9 mouse cellular contexts compared by ENCODE assay signal in the genomic region with DNA sequence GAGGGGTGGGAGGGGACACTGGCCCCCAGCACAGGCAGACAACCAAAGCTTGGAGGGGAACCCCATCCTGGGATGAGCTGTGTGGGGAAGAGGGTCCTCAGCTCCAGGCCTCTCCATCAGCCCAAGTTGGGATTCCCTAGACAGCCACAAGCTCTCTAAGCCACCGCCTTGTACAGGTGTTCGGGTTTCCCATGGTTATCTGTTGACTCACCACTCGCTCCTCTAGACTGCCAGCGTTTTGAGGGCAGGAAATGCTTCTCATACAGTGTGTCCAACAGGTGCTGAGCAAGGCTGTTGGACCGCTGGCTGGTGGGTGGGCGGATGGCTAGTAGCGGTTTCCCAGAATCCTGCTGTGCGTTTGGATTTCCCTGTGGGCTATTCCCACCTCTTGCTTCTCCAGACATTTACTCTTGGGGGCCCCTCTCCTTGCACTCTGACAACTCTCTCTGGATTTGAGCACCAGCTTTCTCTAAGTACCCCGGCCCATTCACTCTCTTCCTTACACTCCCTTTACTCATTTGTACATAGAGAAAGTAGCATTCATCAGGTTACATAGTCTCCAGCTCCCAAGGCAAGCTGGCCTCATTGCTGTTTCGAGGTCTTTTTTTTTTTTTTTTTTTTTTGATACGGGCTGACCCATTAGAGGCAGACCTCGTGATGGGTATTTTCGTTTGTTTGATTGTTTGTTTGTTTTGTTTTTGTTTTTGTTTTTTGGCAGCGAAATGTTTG. TPM values are rescaled to one million over a fixed set of nuclear protein-coding genes. Genes with fewer than 3 reads are reported as not detected.
DNase-seq lines count a peak whose midpoint lies in the region; ATAC-seq and TF ChIP-seq lines count a peak whose summit lies in the region.
"Had no signal": no experiment of that assay in that cellular context is flagged by ENCODE, and none has a peak within 500 bp of the region (broad histone marks: within the 10 kb centered on the region; RNA-seq: fewer than 3 reads in every experiment).

No protein-coding gene starts in this region.

- no peaks in the 10 kb centered on the region for H3K36me3 ChIP-seq in lung, embryonic 15.5 days
- no peaks in the 10 kb centered on the region for H3K36me3 ChIP-seq in forebrain, embryonic 13.5 days (ENCODE audit: poor library complexity, severe bottlenecking)
- no peaks in the 10 kb centered on the region for H3K36me3 ChIP-seq in limb, embryonic 10.5 days

- no peak overlapping the region for H3K9ac ChIP-seq in lung, embryonic 15.5 days
- H3K9ac ChIP-seq in forebrain, embryonic 13.5 days: peak overlapping the region; percentile 46

- peaks cover 52% of the 10 kb centered on the region for H3K27me3 ChIP-seq in lung, embryonic 15.5 days
- H3K27me3 ChIP-seq in forebrain, embryonic 13.5 days: peaks cover 61% of the 10 kb centered on the region
- peaks cover 85% of the 10 kb centered on the region for H3K27me3 ChIP-seq in limb, embryonic 10.5 days (ENCODE audit: low read depth, poor library complexity, severe bottlenecking)

- no peaks in the 10 kb centered on the region for H3K9me3 ChIP-seq in lung, embryonic 15.5 days
- H3K9me3 ChIP-seq in forebrain, embryonic 13.5 days (replicated peaks): no peaks in the 10 kb centered on the region
- H3K9me3 ChIP-seq in limb, embryonic 10.5 days (replicated peaks): no peaks in the 10 kb centered on the region

- no peak for ATAC-seq in lung, embryonic 15.5 days (ENCODE audit: borderline replicate concordance, extremely low read depth, low FRiP score, low TSS enrichment)
- ATAC-seq in forebrain, embryonic 13.5 days: peak; percentile 20; the same call in 1 of the 2 replicates
- no peak for ATAC-seq in granulocyte monocyte progenitor cell, adult 5-6 weeks (replicated peaks; ENCODE audit: poor library complexity, severe bottlenecking)

- peak overlapping the region; percentile 79 for H3K4me2 ChIP-seq in lung, embryonic 15.5 days
- peak overlapping the region; percentile 93 for H3K4me2 ChIP-seq in forebrain, embryonic 13.5 days

- no peak for TF ChIP-seq POLR2A in olfactory bulb, adult 2 months (IDR thresholded peaks at IDR 0.05; ENCODE audit: insufficient read depth, low read depth, low read length)

- no peak overlapping the region for H3K27ac ChIP-seq in lung, embryonic 15.5 days
- peak overlapping the region; percentile 82 for H3K27ac ChIP-seq in forebrain, embryonic 13.5 days
- no peak overlapping the region for H3K27ac ChIP-seq in limb, embryonic 10.5 days
- H3K27ac ChIP-seq in olfactory bulb, adult 2 months (ENCODE audit: insufficient read depth, low read depth, low read length): no peak overlapping the region

- 10% methylated on average over 14 of the region's 14 CpGs for WGBS in lung, embryonic 15.5 days
- 14% methylated on average over 14 of the region's 14 CpGs for WGBS in forebrain, embryonic 13.5 days
- WGBS in limb, embryonic 10.5 days: 12% methylated on average over 14 of the region's 14 CpGs
- 15% methylated on average over 14 of the region's 14 CpGs for WGBS in olfactory bulb, adult 2 months

- DNase-seq in lung, postnatal 25 days (ENCODE audit: low spot score): no peak
- DNase-seq in limb, embryonic 10.5 days (ENCODE audit: low spot score): peak; percentile 53
- no peak for DNase-seq in cerebellum, adult 9-11 months
- no peak for DNase-seq in ovary, adult 18-20 months (ENCODE audit: low spot score)

- no peak for TF ChIP-seq CTCF in olfactory bulb, adult 2 months (IDR thresholded peaks at IDR 0.05; ENCODE audit: insufficient read depth, low read depth, low read length)

- peak overlapping the region; percentile 36 for H3K4me3 ChIP-seq in lung, embryonic 15.5 days
- H3K4me3 ChIP-seq in forebrain, embryonic 13.5 days: peak overlapping the region; percentile 73
- peak overlapping the region; percentile 40 for H3K4me3 ChIP-seq in limb, embryonic 10.5 days
- peak overlapping the region; percentile 8; the same call in 1 of the 2 replicates for H3K4me3 ChIP-seq in olfactory bulb, adult 2 months (ENCODE audit: insufficient read depth, low read depth, low read length)

- H3K4me1 ChIP-seq in lung, embryonic 15.5 days: peaks cover 39% of the 10 kb centered on the region
- peaks cover 31% of the 10 kb centered on the region for H3K4me1 ChIP-seq in forebrain, embryonic 13.5 days
- peaks cover 39% of the 10 kb centered on the region for H3K4me1 ChIP-seq in limb, embryonic 10.5 days
- peaks cover 29% of the 10 kb centered on the region for H3K4me1 ChIP-seq in olfactory bulb, adult 2 months (ENCODE audit: control insufficient read depth, insufficient read depth, low read length)

RNA-seq across cellular contexts. Expression of gene Rtn4rl2, which starts 3.0 kb away (rescaled TPM):
- polyA plus RNA-seq in lung, embryonic 15.5 days (2015; fragmentation: Nextera tagmentation; extraction: Ambion mirVana): 0.70 and 0.79 TPM in 2 replicates
- polyA plus RNA-seq in forebrain, embryonic 13.5 days (2015; fragmentation: Nextera tagmentation; extraction: Ambion mirVana): 3.6 and 5.6 TPM in 2 replicates
- 0.74 and 1.0 TPM in 2 replicates for polyA plus RNA-seq in limb, embryonic 10.5 days (2016; fragmentation: Nextera tagmentation; extraction: Ambion mirVana)
- not detected in 2 replicates for polyA plus RNA-seq in olfactory bulb, adult 2 months (2012; ENCODE audit: insufficient read depth, insufficient read length, low replicate concordance, missing spikeins)
- total RNA-seq in granulocyte monocyte progenitor cell, adult 5-6 weeks (2014; fragmentation: Nextera tagmentation): not detected in 2 replicates
- not detected in 2 replicates for total RNA-seq in granulocyte monocyte progenitor cell, adult 5-6 weeks (2017)
- total RNA-seq: hematopoietic stem cell, adult 5-6 weeks had no signal

RNA-seq across cellular contexts. Expression of gene Slc43a3, which starts 46.9 kb away (rescaled TPM):
- polyA plus RNA-seq in lung, embryonic 15.5 days (2015; fragmentation: Nextera tagmentation; extraction: Ambion mirVana): 78.5 and 89.7 TPM in 2 replicates
- polyA plus RNA-seq in forebrain, embryonic 13.5 days (2015; fragmentation: Nextera tagmentation; extraction: Ambion mirVana): 5.9 and 6.6 TPM in 2 replicates
- 30.4 and 32.8 TPM in 2 replicates for polyA plus RNA-seq in limb, embryonic 10.5 days (2016; fragmentation: Nextera tagmentation; extraction: Ambion mirVana)
- not detected in 2 replicates for polyA plus RNA-seq in olfactory bulb, adult 2 months (2012; ENCODE audit: insufficient read depth, insufficient read length, low replicate concordance, missing spikeins)
- 123 and 129 TPM in 2 replicates for total RNA-seq in granulocyte monocyte progenitor cell, adult 5-6 weeks (2014; fragmentation: Nextera tagmentation)
- 96.1 and 109 TPM in 2 replicates for total RNA-seq in granulocyte monocyte progenitor cell, adult 5-6 weeks (2017)

RNA-seq across cellular contexts. Expression of gene Slc43a1, which starts 50.8 kb away (rescaled TPM):
- 15.1 and 15.9 TPM in 2 replicates for polyA plus RNA-seq in lung, embryonic 15.5 days (2015; fragmentation: Nextera tagmentation; extraction: Ambion mirVana)
- 5.4 and 7.5 TPM in 2 replicates for polyA plus RNA-seq in forebrain, embryonic 13.5 days (2015; fragmentation: Nextera tagmentation; extraction: Ambion mirVana)
- 36.6 and 42.6 TPM in 2 replicates for polyA plus RNA-seq in limb, embryonic 10.5 days (2016; fragmentation: Nextera tagmentation; extraction: Ambion mirVana)
- polyA plus RNA-seq in olfactory bulb, adult 2 months (2012; ENCODE audit: insufficient read depth, insufficient read length, low replicate concordance, missing spikeins): not detected in 2 replicates
- 14.6 and 23.4 TPM in 2 replicates for total RNA-seq in granulocyte monocyte progenitor cell, adult 5-6 weeks (2014; fragmentation: Nextera tagmentation)
- total RNA-seq in granulocyte monocyte progenitor cell, adult 5-6 weeks (2017): 11.5 and 11.8 TPM in 2 replicates

Comparison
In these comparisons a context has a peak if more than half of its experiments do, and no peak if none do; other contexts are left out.
1. H3K4me3 ChIP-seq: peak in every context shown above with its lines; median percentile 73 in forebrain, embryonic 13.5 days; 40 in limb, embryonic 10.5 days; 36 in lung, embryonic 15.5 days; 8 in olfactory bulb, adult 2 months.